ENCODE assay signal across 9 mouse cellular contexts in the genomic region with DNA sequence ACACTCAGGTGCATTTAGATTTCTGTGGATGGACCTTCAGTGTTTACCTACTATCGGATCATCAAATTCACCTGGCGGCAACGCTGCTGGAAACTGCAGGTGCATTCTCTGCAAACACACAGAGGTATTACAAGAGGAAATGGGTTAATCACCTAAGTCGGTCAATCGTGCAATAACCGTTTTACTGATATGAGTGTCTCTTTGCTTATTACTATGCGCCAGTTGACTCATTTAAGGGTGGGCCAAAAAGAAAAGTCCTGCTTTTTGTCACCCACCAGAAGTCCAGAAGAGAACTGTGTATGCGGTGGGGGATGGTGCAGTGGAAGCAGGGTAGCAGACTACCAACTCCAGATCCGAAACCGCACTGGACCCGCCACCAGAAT. TPM values are rescaled to one million over a fixed set of nuclear protein-coding genes. Genes with fewer than 3 reads are reported as not detected.
DNase-seq lines count a peak whose midpoint lies in the region; ATAC-seq and TF ChIP-seq lines count a peak whose summit lies in the region.
"Had no signal": no experiment of that assay in that cellular context is flagged by ENCODE, and none has a peak within 500 bp of the region (broad histone marks: within the 10 kb centered on the region; RNA-seq: fewer than 3 reads in every experiment).

No protein-coding gene starts in this region.

- TF ChIP-seq POLR2A in olfactory bulb, adult 2 months (IDR thresholded peaks at IDR 0.05; ENCODE audit: insufficient read depth, low read depth, low read length) = no peak; the same call in 1 of the 2 replicates

- peak overlapping the region; percentile 72 for H3K4me3 ChIP-seq in heart, embryonic 15.5 days
- peak overlapping the region; percentile 93 for H3K4me3 ChIP-seq in limb, embryonic 10.5 days
- peak overlapping the region; percentile 94 for H3K4me3 ChIP-seq in olfactory bulb, adult 2 months (ENCODE audit: insufficient read depth, low read depth, low read length)

- peaks cover 26% of the 10 kb centered on the region for H3K4me1 ChIP-seq in heart, embryonic 15.5 days (replicated peaks)
- H3K4me1 ChIP-seq in limb, embryonic 10.5 days = peaks cover 32% of the 10 kb centered on the region
- no peaks in the 10 kb centered on the region for H3K4me1 ChIP-seq in olfactory bulb, adult 2 months (ENCODE audit: control insufficient read depth, insufficient read depth, low read length)

- no peaks in the 10 kb centered on the region for H3K27me3 ChIP-seq in heart, embryonic 15.5 days
- H3K27me3 ChIP-seq in limb, embryonic 10.5 days (ENCODE audit: low read depth, poor library complexity, severe bottlenecking) = no peaks in the 10 kb centered on the region
- H3K27me3 ChIP-seq: Patski had no signal

- no peak for TF ChIP-seq CTCF in olfactory bulb, adult 2 months (IDR thresholded peaks at IDR 0.05; ENCODE audit: insufficient read depth, low read depth, low read length)

- DNase-seq in heart, adult 8-10 months (ENCODE audit: low spot score) = no peak
- DNase-seq in urinary bladder, postnatal 14 days (ENCODE audit: low spot score) = peak; percentile 22
- no peak for DNase-seq in urinary bladder, adult 18-20 months (ENCODE audit: low spot score in 2 of 2)
- DNase-seq in limb, embryonic 10.5 days (ENCODE audit: low spot score) = peak; percentile 32
- no peak for DNase-seq in urinary bladder, postnatal 25 days (ENCODE audit: low spot score)

- H3K36me3 ChIP-seq in heart, embryonic 15.5 days = peaks cover 6% of the 10 kb centered on the region; the same call in 1 of the 2 replicates
- peaks cover 30% of the 10 kb centered on the region for H3K36me3 ChIP-seq in limb, embryonic 10.5 days

- ATAC-seq in heart, embryonic 15.5 days (replicated peaks; ENCODE audit: insufficient number of reproducible peaks, insufficient read depth, low FRiP score, low read depth) = no peak
- ATAC-seq in granulocyte monocyte progenitor cell, adult 5-6 weeks (replicated peaks; ENCODE audit: poor library complexity, severe bottlenecking) = no peak

- H3K9me3 ChIP-seq in heart, embryonic 15.5 days (replicated peaks) = no peaks in the 10 kb centered on the region
- H3K9me3 ChIP-seq in limb, embryonic 10.5 days (replicated peaks) = no peaks in the 10 kb centered on the region

- WGBS in heart, embryonic 15.5 days = 3% methylated on average over 11 of the region's 11 CpGs
- 6% methylated on average over 11 of the region's 11 CpGs for WGBS in limb, embryonic 10.5 days
- 3% methylated on average over 11 of the region's 11 CpGs for WGBS in olfactory bulb, adult 2 months

- H3K27ac ChIP-seq in heart, embryonic 15.5 days = peak overlapping the region; percentile 74
- peak overlapping the region; percentile 100 for H3K27ac ChIP-seq in limb, embryonic 10.5 days
- 0 out of 2 replicates have a peak overlapping the region, but pooled peaks have one; percentile 67 for H3K27ac ChIP-seq in olfactory bulb, adult 2 months (ENCODE audit: insufficient read depth, low read depth, low read length)

- H3K4me2 ChIP-seq in heart, embryonic 15.5 days = peak overlapping the region; percentile 76

- H3K9ac ChIP-seq in heart, embryonic 15.5 days = peak overlapping the region; percentile 65

RNA-seq across cellular contexts. Expression of gene Asxl1, which starts 0.6 kb away (rescaled TPM):
- polyA plus RNA-seq in heart, embryonic 15.5 days (2015; fragmentation: Nextera tagmentation; extraction: Ambion mirVana) = 9.8 and 12.5 TPM in 2 replicates
- total RNA-seq in heart, adult 8-10 months (2022) = 10 to 100 TPM; 17.6 to 23.9 (median 22.1) TPM
- polyA plus RNA-seq in limb, embryonic 10.5 days (2016; fragmentation: Nextera tagmentation; extraction: Ambion mirVana) = 17.0 and 17.2 TPM in 2 replicates
- 329 TPM in 1 of 2 replicates, not detected in the other for polyA plus RNA-seq in olfactory bulb, adult 2 months (2012; ENCODE audit: insufficient read depth, insufficient read length, low replicate concordance, missing spikeins)
- 28.1 and 48.1 TPM in 2 replicates for total RNA-seq in granulocyte monocyte progenitor cell, adult 5-6 weeks (2014; fragmentation: Nextera tagmentation)
- total RNA-seq in granulocyte monocyte progenitor cell, adult 5-6 weeks (2017) = 19.9 and 21.2 TPM in 2 replicates

RNA-seq across cellular contexts. Expression of gene Kif3b, which starts 53.8 kb away (rescaled TPM):
- 3.9 and 5.8 TPM in 2 replicates for polyA plus RNA-seq in heart, embryonic 15.5 days (2015; fragmentation: Nextera tagmentation; extraction: Ambion mirVana)
- 1 to 10 TPM; 6.4 to 9.3 (median 8.1) TPM for total RNA-seq in heart, adult 8-10 months (2022)
- polyA plus RNA-seq in limb, embryonic 10.5 days (2016; fragmentation: Nextera tagmentation; extraction: Ambion mirVana) = 4.8 and 5.4 TPM in 2 replicates
- not detected in 2 replicates for polyA plus RNA-seq in olfactory bulb, adult 2 months (2012; ENCODE audit: insufficient read depth, insufficient read length, low replicate concordance, missing spikeins)
- 6.9 and 7.7 TPM in 2 replicates for total RNA-seq in granulocyte monocyte progenitor cell, adult 5-6 weeks (2014; fragmentation: Nextera tagmentation)
- 9.1 and 11.3 TPM in 2 replicates for total RNA-seq in granulocyte monocyte progenitor cell, adult 5-6 weeks (2017)

Comparison
In these comparisons a context has a peak if more than half of its experiments do, and no peak if none do; other contexts are left out.
1. DNase-seq: peak in urinary bladder, postnatal 14 days (single experiment) and limb, embryonic 10.5 days (single experiment); none in heart, adult 8-10 months (single experiment), urinary bladder, adult 18-20 months (0 of 2) and urinary bladder, postnatal 25 days (single experiment).
2. Peak in every context shown above with its lines, with median percentiles within 50 percentile points of each other: H3K27ac ChIP-seq and H3K4me3 ChIP-seq.